Mouse (Mus musculus): ENCODE data around the gene Fez2.

Gene Fez2

GRCm38 (mm10) chr17:78406854-78407253, 11.1 kb downstream of the Fez2 start:
- no peak for DNase-seq

- peak; percentile 56 for DNase-seq
Observed at GRCm38 (mm10) chr17:78405336-78405735, 12.6 kb downstream of the Fez2 start.

GRCm38 (mm10) chr17:78403804-78404203, 14.1 kb downstream of the Fez2 start:
- DNase-seq, result no peak

GRCm38 (mm10) chr17:78403229-78403628, 14.7 kb downstream of the Fez2 start:
- no peak for DNase-seq

- DNase-seq, result no peak
Observed at GRCm38 (mm10) chr17:78402174-78402573, 15.8 kb downstream of the Fez2 start.

GRCm38 (mm10) chr17:78401713-78402112, 16.2 kb downstream of the Fez2 start:
- DNase-seq, result no peak

- DNase-seq, result no peak
Observed at GRCm38 (mm10) chr17:78401311-78401710, 16.6 kb downstream of the Fez2 start.

GRCm38 (mm10) chr17:78400130-78400840, 17.7 kb downstream of the Fez2 start:
- DNase-seq, result no peak

GRCm38 (mm10) chr17:78392401-78393087, 25.4 kb downstream of the Fez2 start:
- no peak for DNase-seq

GRCm38 (mm10) chr17:78389573-78389972, 28.4 kb downstream of the Fez2 start:
- DNase-seq, result no peak

GRCm38 (mm10) chr17:78388101-78388847, 29.7 kb downstream of the Fez2 start:
- DNase-seq, result no peak

GRCm38 (mm10) chr17:78387665-78388064, 30.3 kb downstream of the Fez2 start:
- DNase-seq, result no peak

GRCm38 (mm10) chr17:78382321-78382720, 35.6 kb downstream of the Fez2 start:
- no peak for DNase-seq

- DNase-seq, result no peak
Observed at GRCm38 (mm10) chr17:78379730-78380245, 38.2 kb downstream of the Fez2 start.

GRCm38 (mm10) chr17:78379079-78379729, 38.7 kb downstream of the Fez2 start:
- DNase-seq, result no peak

GRCm38 (mm10) chr17:78376587-78376986, 41.4 kb downstream of the Fez2 start:
- DNase-seq, result no peak

GRCm38 (mm10) chr17:78374756-78375155, 43.2 kb downstream of the Fez2 start:
- DNase-seq, result no peak

- no peak for DNase-seq
Observed at GRCm38 (mm10) chr17:78373849-78374248, 44.1 kb downstream of the Fez2 start.

- no peak for DNase-seq
Observed at GRCm38 (mm10) chr17:78373174-78373573, 44.8 kb downstream of the Fez2 start.

- DNase-seq, result no peak
Observed at GRCm38 (mm10) chr17:78370445-78370844, 47.5 kb downstream of the Fez2 start.

- no peak for DNase-seq
Observed at GRCm38 (mm10) chr17:78368481-78368880, 49.5 kb downstream of the Fez2 start.

GRCm38 (mm10) chr17:78366070-78366469, 51.9 kb downstream of the Fez2 start:
- DNase-seq, result no peak
